Mouse (Mus musculus): ENCODE data around the gene Ptpn11.

Ptpn11 gene

GRCm38 (mm10) chr5:121082605-121083004 lies 108.6 kb downstream of the Ptpn11 start:
- no peak for DNase-seq (ENCODE audit: low spot score in 2 of 2)

DNA sequence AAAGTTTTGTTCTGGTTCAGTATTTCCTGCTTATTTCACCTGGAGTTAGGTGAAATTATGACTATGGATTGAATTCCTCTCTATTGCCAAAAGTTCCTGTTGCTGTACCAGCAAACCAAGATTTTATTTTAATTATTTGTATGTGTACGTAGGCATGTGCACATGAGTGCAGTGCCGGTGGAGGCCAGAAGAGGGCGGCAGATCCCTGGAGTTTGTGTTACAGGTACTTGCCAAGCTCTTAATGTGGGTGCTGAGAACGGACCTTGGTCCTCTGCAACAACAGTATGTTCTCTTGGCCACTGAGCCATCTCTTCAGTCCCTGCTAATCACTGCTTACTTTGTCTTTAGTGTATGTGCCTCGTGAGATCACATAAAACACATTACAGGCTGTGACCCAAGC lies 109.4 kb downstream of the Ptpn11 start:
- DNase-seq (ENCODE audit: low spot score in 2 of 2) = no peak
